ENCODE assay signal across 10 mouse cellular contexts in the genomic region with DNA sequence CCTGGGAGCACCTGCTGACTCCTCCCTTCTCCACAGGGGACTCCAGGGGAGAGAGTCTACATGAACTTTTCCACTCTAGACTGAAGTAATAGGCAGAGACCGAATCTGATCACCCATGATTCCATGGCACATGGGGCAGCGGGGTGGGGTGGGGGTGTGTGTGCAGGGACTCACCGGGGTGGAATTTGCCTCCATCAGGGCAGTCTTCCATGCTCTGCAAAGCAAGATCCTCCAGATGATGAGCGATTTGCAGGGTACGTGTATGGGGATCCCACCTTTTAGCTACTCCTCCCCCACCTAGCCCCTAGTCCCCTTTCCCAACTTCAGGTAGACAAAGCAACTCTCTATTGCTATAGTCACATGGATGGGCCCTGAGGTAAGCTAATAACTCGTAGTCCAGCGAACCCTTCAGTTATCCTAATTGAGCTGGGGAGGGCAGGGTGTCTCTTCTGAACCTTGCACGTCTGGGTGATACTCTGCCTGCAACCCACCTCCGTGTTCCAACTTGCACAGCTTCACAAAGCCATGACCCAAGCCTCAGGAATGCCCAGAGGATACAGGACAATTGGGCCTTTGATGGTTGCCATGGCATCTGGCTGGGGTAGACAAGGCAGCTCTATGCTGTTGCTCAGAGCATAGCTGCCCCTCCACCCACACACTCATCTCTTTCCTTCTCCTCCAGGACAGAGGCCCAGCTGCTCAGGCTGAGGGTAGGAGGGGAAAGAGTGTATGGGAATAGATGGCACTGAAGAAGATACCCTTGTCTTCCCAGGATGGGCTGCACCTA. TPM values are rescaled to one million over a fixed set of nuclear protein-coding genes. Genes with fewer than 3 reads are reported as not detected.
DNase-seq lines count a peak whose midpoint lies in the region; ATAC-seq lines count a peak whose summit lies in the region.
"Had no signal": no experiment of that assay in that cellular context is flagged by ENCODE, and none has a peak within 500 bp of the region (broad histone marks: within the 10 kb centered on the region; RNA-seq: fewer than 3 reads in every experiment).

No protein-coding gene starts in this region.

- no peaks in the 10 kb centered on the region for H3K9me3 ChIP-seq in hindbrain, embryonic 16.5 days (ENCODE audit: control insufficient read depth, low read length)
- no peaks in the 10 kb centered on the region for H3K9me3 ChIP-seq in midbrain, embryonic 12.5 days
- H3K9me3 ChIP-seq: heart, embryonic 13.5 days; megakaryocyte, embryonic 14.5 days had no signal

- peak overlapping the region; percentile 65; the same call in 1 of the 2 replicates for H3K27ac ChIP-seq in hindbrain, embryonic 16.5 days (ENCODE audit: low read depth, low read length)
- peak overlapping the region; percentile 73 for H3K27ac ChIP-seq in midbrain, embryonic 12.5 days (replicated peaks)
- H3K27ac ChIP-seq: heart, embryonic 13.5 days had no signal

- H3K4me3 ChIP-seq in hindbrain, embryonic 16.5 days (ENCODE audit: low read length) = no peak overlapping the region
- H3K4me3 ChIP-seq in midbrain, embryonic 12.5 days = no peak overlapping the region
- H3K4me3 ChIP-seq: heart, embryonic 13.5 days; megakaryocyte, embryonic 14.5 days had no signal

- H3K4me2 ChIP-seq in hindbrain, embryonic 16.5 days (ENCODE audit: low read length) = no peak overlapping the region
- 0 out of 2 replicates have a peak overlapping the region, but pooled peaks have one; percentile 1 for H3K4me2 ChIP-seq in midbrain, embryonic 12.5 days (replicated peaks)
- H3K4me2 ChIP-seq: heart, embryonic 13.5 days had no signal

- no peak overlapping the region for H3K9ac ChIP-seq in hindbrain, embryonic 16.5 days (ENCODE audit: low read depth, low read length)
- H3K9ac ChIP-seq in midbrain, embryonic 12.5 days (replicated peaks) = 0 out of 2 replicates have a peak overlapping the region, but pooled peaks have one; percentile 3
- H3K9ac ChIP-seq: heart, embryonic 13.5 days had no signal

- WGBS in hindbrain, embryonic 16.5 days = 58% methylated on average over 9 of the region's 9 CpGs
- WGBS in midbrain, embryonic 12.5 days = 61% methylated on average over 9 of the region's 9 CpGs

- ATAC-seq in hindbrain, embryonic 16.5 days = peak; percentile 87
- ATAC-seq in midbrain, embryonic 12.5 days (ENCODE audit: low FRiP score, low read depth) = peak; percentile 88
- ATAC-seq in granulocyte monocyte progenitor cell, adult 5-6 weeks (replicated peaks; ENCODE audit: poor library complexity, severe bottlenecking) = no peak

- no peaks in the 10 kb centered on the region for H3K27me3 ChIP-seq in hindbrain, embryonic 16.5 days (replicated peaks; ENCODE audit: control insufficient read depth, insufficient read depth, low read length)
- no peaks in the 10 kb centered on the region for H3K27me3 ChIP-seq in midbrain, embryonic 12.5 days
- H3K27me3 ChIP-seq: heart, embryonic 13.5 days had no signal

- peaks cover 3% of the 10 kb centered on the region; the same call in 1 of the 2 replicates for H3K36me3 ChIP-seq in hindbrain, embryonic 16.5 days (ENCODE audit: control insufficient read depth, insufficient read depth, low read length)
- no peaks in the 10 kb centered on the region for H3K36me3 ChIP-seq in midbrain, embryonic 12.5 days

- no peaks in the 10 kb centered on the region for H3K4me1 ChIP-seq in hindbrain, embryonic 16.5 days (ENCODE audit: control insufficient read depth, insufficient read depth, low read depth, low read length)
- H3K4me1 ChIP-seq in midbrain, embryonic 12.5 days = peaks cover 17% of the 10 kb centered on the region

- peak; percentile 97 for DNase-seq in Muller cell, postnatal 12 days (ENCODE audit: inconsistent ontology term)
- peak; percentile 70 for DNase-seq in embryo, embryonic 11 days
- DNase-seq in adrenal gland, postnatal 14 days = no peak
- DNase-seq in adrenal gland, postnatal 4 days (ENCODE audit: low spot score in 2 of 2) = no peak
- DNase-seq in spleen, adult 18-20 months = no peak

RNA-seq across cellular contexts. Expression of gene Plekhb1, which starts 8.5 kb away (rescaled TPM):
- polyA plus RNA-seq in hindbrain, embryonic 16.5 days (2015; fragmentation: Nextera tagmentation; extraction: Ambion mirVana) = 24.8 and 28.9 TPM in 2 replicates
- 3.8 and 4.7 TPM in 2 replicates for polyA plus RNA-seq in midbrain, embryonic 12.5 days (2016; fragmentation: Nextera tagmentation; extraction: Ambion mirVana)
- total RNA-seq in adrenal gland, postnatal 14 days (2021) = 3.0 and 4.0 TPM in 2 replicates
- not detected in 2 replicates for total RNA-seq in granulocyte monocyte progenitor cell, adult 5-6 weeks (2014; fragmentation: Nextera tagmentation)
- total RNA-seq in granulocyte monocyte progenitor cell, adult 5-6 weeks (2017) = not detected in 2 replicates
- 10 to 100 TPM in 1 of 2 experiments, 1 to 10 TPM in 1; 8.7 to 10.1 TPM for total RNA-seq in adrenal gland, postnatal 4 days (2021)

RNA-seq across cellular contexts. Expression of gene Mrpl48, which starts 45.6 kb away (rescaled TPM):
- polyA plus RNA-seq in hindbrain, embryonic 16.5 days (2015; fragmentation: Nextera tagmentation; extraction: Ambion mirVana) = 85.2 and 90.5 TPM in 2 replicates
- 67.7 and 69.4 TPM in 2 replicates for polyA plus RNA-seq in midbrain, embryonic 12.5 days (2016; fragmentation: Nextera tagmentation; extraction: Ambion mirVana)
- total RNA-seq in adrenal gland, postnatal 14 days (2021) = 59.8 and 60.9 TPM in 2 replicates
- total RNA-seq in granulocyte monocyte progenitor cell, adult 5-6 weeks (2014; fragmentation: Nextera tagmentation) = 67.1 TPM in 2 replicates
- total RNA-seq in granulocyte monocyte progenitor cell, adult 5-6 weeks (2017) = 88.1 and 99.5 TPM in 2 replicates
- 10 to 100 TPM; 64.5 to 67.5 TPM for total RNA-seq in adrenal gland, postnatal 4 days (2021)

RNA-seq across cellular contexts. Expression of gene Rab6a, which starts 46.5 kb away (rescaled TPM):
- 276 and 294 TPM in 2 replicates for polyA plus RNA-seq in hindbrain, embryonic 16.5 days (2015; fragmentation: Nextera tagmentation; extraction: Ambion mirVana)
- polyA plus RNA-seq in midbrain, embryonic 12.5 days (2016; fragmentation: Nextera tagmentation; extraction: Ambion mirVana) = 162 and 179 TPM in 2 replicates
- 68.0 TPM in 2 replicates for total RNA-seq in adrenal gland, postnatal 14 days (2021)
- total RNA-seq in granulocyte monocyte progenitor cell, adult 5-6 weeks (2014; fragmentation: Nextera tagmentation) = 55.9 and 62.1 TPM in 2 replicates
- total RNA-seq in granulocyte monocyte progenitor cell, adult 5-6 weeks (2017) = 43.0 and 56.3 TPM in 2 replicates
- 10 to 100 TPM; 68.5 to 79.0 TPM for total RNA-seq in adrenal gland, postnatal 4 days (2021)

RNA-seq across cellular contexts. Expression of gene Fam168a, which starts 52.8 kb away (rescaled TPM):
- polyA plus RNA-seq in hindbrain, embryonic 16.5 days (2015; fragmentation: Nextera tagmentation; extraction: Ambion mirVana) = 102 and 103 TPM in 2 replicates
- polyA plus RNA-seq in midbrain, embryonic 12.5 days (2016; fragmentation: Nextera tagmentation; extraction: Ambion mirVana) = 52.6 and 59.0 TPM in 2 replicates
- total RNA-seq in adrenal gland, postnatal 14 days (2021) = 67.5 and 69.9 TPM in 2 replicates
- total RNA-seq in granulocyte monocyte progenitor cell, adult 5-6 weeks (2014; fragmentation: Nextera tagmentation) = 29.7 and 32.1 TPM in 2 replicates
- total RNA-seq in granulocyte monocyte progenitor cell, adult 5-6 weeks (2017) = 6.3 and 9.5 TPM in 2 replicates
- total RNA-seq in adrenal gland, postnatal 4 days (2021) = 10 to 100 TPM; 72.3 to 87.5 TPM

Comparison
In these comparisons a context has a peak if more than half of its experiments do, and no peak if none do; other contexts are left out.
1. DNase-seq: peak in Muller cell, postnatal 12 days (single experiment) and embryo, embryonic 11 days (single experiment); none in adrenal gland, postnatal 14 days (single experiment), adrenal gland, postnatal 4 days (0 of 2) and spleen, adult 18-20 months (0 of 2).